Mouse (Mus musculus) ES-E14 (cell line): ENCODE measurements around the gene Rassf4.

ENCODE experiments used
- CHD2 ChIP-seq: IDR thresholded peaks from 2 replicates; pipeline ENCODE4 v1.6.1; 2014; ENCODE audit warnings: mild to moderate bottlenecking, low read depth, low read length, inconsistent platforms
- HCFC1 ChIP-seq: IDR thresholded peaks from 2 replicates; pipeline ENCODE4 v1.6.1; 2012; ENCODE audit warnings: low read length, inconsistent platforms, borderline replicate concordance; ENCODE audit not compliant: insufficient read depth
- MAFK ChIP-seq: IDR thresholded peaks from 2 replicates; pipeline ENCODE4 v1.6.1; 2014; ENCODE audit warnings: mild to moderate bottlenecking, low read depth, low read length, inconsistent platforms; ENCODE audit not compliant: insufficient read depth
- ZC3H11A ChIP-seq: IDR thresholded peaks from 2 replicates; pipeline ENCODE4 v1.6.1; 2012; ENCODE audit warnings: low read depth, mild to moderate bottlenecking, inconsistent platforms, low read length, borderline replicate concordance
- ZNF384 ChIP-seq: IDR thresholded peaks from 2 replicates; pipeline ENCODE4 v1.6.1; 2012; ENCODE audit warnings: low read depth, low read length, inconsistent platforms

DNA sequence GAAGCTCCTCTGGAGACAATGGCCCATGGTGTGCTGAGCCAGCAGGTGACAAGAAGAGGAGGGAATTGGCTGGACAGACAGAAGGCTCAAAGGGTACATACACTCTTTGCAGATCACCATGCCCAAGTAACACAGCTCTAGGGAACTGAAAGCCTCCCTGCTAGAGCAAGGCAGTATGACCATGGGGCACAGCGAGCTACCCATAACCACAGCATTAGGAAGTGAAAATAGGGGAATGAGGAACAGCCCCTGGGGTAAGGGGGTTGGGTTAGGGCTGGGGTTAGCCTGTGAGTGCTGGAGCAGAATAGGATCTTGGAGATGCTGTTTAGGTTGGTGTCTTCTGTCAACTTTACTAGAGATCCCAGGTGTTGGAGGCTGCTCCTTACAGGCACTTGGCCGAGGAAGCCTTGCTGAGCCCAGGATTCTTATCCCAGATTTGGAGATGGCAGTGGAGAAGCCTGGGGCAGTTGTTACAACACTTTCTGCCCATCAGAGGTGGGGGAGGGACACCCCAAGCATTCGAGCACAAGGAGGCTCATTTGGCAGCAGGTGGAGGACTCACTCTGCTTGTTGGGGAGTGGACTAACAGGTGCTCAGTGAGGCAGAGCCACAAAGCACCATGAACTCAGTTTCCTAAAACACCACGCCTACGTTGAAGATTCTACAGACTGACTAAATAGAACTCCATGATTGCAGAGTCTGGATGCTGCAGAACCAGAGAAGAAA is 6.0 kb upstream of the Rassf4 start:
- TF ChIP-seq ZC3H11A = no peak
- no peak for TF ChIP-seq CHD2
- no peak for TF ChIP-seq ZNF384
- TF ChIP-seq MAFK = no peak
- no peak for TF ChIP-seq HCFC1
